Mouse (Mus musculus) right cerebral cortex, postnatal 10 days (tissue): ENCODE results near the gene Gm9639.
"Not testable (repeated sequence)": the region's sequence is repeated elsewhere in the genome, so short reads cannot be mapped to it uniquely, and the experiment has no call there.

Source experiments
- DNase-seq, 2 experiments: peaks; one replicate each; pipeline ENCODE4 v3.0.0; 2021; ENCODE audit warnings: low spot score in 2 of 2

Gene Gm9639

GRCm38 (mm10) chr10:77753448-77753847 is 41.4 kb downstream of the Gm9639 start:
- no peak for DNase-seq

- DNase-seq = not testable (repeated sequence)
Measured at GRCm38 (mm10) chr10:77752312-77752711, 42.6 kb downstream of the Gm9639 start.

GRCm38 (mm10) chr10:77751254-77751653 is 43.6 kb downstream of the Gm9639 start, which contains the start of gene Gm9736:
Gene Gm9736 (minus strand): TSS chr10:77751354.
- DNase-seq = not testable (repeated sequence)

- DNase-seq = not testable (repeated sequence)
Measured at GRCm38 (mm10) chr10:77750686-77751085, 44.2 kb downstream of the Gm9639 start.
